Mouse (Mus musculus) thymus, postnatal 25 days (tissue): ENCODE results near the gene Nmt1.
A peak's percentile ranks its signal among the peaks of the same experiment; 100 is the strongest.

Experiments used
- DNase-seq: peaks from one replicate; pipeline ENCODE4 v3.0.0; 2022

Gene Nmt1

DNA sequence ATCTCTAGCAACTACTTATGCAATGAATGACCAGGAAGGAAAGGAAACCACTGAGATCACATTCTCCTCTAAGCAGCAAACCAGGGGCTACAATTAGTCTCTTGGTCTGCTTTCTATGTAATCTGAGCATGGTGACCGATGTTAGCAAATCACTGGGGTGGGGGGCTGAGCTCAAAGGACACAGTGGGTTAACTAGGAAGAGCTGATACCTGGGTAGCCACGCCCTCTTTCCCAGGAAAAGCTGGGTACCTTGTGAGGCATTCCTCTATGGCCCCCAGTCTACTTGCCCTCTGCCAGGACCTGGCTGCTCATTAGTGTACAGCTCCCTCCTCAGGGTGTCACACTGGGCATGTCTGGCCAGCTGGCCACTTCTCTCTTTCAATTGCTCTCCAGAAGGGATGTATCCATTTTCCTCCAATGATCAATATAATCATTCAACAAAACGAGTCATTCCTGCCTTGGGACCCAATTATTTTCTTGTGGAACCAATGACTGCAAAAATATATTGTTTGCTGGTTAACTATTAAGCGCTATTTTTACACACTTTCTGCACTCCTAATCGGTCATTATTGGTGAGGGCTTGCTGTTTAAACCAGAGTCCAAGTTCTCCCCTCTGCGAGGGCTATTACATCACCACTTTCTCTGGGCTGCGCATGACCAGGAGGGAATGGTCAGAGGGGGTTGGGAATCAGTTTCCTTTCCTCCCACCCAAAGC is 21.5 kb upstream of the Nmt1 start:
- no peak for DNase-seq

- no peak for DNase-seq
Measured at GRCm38 (mm10) chr11:103007001-103007340, 21.0 kb upstream of the Nmt1 start.

- no peak for DNase-seq
Measured at GRCm38 (mm10) chr11:103008558-103008957, 19.4 kb upstream of the Nmt1 start.

- DNase-seq: peak; percentile 39
Measured at GRCm38 (mm10) chr11:103009208-103009607, 18.8 kb upstream of the Nmt1 start.

- no peak for DNase-seq
Measured at GRCm38 (mm10) chr11:103010454-103011205, 17.4 kb upstream of the Nmt1 start.

- no peak for DNase-seq
Measured at GRCm38 (mm10) chr11:103011206-103011497, 16.8 kb upstream of the Nmt1 start.

DNA sequence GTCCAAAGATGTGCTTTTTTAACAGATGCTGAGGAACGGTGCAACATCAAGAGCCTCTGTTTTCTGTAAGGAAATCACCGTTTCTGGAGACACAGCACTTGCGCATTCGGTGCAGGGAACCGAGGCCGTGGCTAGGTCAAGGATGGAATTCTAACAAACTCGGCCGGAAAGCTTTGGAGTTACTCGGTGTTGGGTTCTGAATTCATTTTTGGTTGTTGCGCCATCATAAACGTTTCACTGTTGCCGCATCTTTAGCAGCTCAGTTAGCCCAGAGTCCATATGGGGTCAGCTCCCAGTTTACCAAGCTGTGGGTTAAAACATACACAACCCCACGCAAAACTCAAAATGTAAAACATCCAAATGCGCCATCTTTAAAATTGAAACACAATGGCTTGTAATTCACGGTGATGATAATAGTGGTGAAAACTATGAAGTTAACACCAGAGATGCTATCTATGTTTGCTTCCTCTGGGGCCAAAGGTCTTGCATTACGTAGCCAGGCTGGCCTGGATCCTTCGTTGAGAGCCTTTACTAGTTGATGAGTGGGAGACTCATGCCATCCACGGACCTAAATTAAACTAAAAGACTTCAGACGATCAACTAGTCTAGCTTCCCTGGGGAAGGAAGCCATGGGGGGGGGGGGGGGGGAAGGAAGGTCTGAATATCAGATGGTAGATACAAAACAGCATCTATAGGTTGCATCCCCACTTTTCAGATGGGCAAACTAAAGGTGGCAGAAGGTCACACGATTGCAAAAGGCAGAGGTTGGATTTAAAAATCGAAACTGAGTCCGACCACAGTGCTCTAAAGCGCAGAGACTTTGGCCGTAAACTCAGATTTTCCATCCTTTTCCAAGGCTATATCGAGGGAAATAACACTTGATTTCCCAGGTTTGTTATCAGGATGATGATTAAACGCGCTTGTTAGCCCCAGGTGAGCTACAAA is 11.8 kb upstream of the Nmt1 start:
- DNase-seq: no peak

DNA sequence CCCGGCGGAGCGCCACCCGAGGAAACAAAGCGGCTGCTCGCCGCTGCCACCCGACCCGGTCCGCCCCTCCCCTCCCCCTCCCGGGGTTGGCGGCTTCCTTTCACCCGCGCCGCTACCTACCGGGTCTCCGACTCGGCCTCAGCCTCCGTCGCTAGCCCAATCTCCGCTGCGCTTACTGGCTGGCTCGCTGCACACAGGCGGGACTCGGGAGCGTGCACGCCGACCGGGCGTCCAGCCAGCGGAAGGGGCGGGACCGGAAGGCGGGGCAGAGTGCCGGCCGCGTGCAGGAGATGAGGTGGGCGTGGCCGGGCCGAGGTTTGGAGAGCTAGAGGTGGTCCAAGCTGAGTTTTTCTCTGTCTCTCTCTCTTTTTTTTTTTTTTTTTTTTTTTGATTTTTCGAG is 11.1 kb upstream of the Nmt1 start:
- DNase-seq: peak; percentile 97

GRCm38 (mm10) chr11:103017661-103018060 is 10.3 kb upstream of the Nmt1 start:
- no peak for DNase-seq

DNA sequence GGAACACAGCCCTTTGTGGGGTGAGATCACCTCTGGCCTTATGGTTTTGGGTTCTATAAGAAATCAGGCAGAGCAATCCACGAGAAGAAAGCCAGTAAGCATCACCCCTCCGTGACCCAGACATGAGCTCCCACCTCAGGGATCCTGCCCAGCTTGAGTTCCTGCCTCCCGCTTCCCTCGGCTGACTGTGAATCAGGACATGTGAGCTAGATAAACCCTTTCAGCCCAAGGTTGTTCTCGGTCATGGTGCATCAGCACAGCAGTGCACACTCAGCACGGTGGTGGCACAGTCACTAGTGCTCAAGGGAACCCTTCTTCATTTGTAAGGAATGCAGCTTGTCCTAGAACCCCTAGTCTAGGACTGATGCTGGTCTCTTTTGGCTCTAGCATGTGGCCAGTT is 9.1 kb upstream of the Nmt1 start:
- DNase-seq: no peak

DNA sequence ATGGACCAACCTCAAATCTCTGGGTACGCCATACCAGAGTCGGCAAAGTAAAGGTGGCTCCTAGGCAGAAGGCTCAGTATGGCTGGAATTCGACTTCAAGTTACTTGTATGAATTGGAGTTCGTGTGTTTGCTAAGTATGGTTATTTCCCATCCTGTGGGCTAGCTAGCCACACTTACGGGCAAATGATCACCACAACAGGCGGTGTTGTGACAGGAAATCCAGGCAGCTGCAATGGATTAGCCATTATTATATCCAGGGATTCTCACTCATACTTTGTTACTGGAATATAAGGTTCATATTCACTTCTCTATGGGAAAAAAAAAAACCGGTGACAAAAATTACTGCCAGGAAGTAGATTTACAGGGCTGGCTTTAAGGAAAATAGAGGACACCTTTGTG is 8.7 kb upstream of the Nmt1 start:
- DNase-seq: no peak

- DNase-seq: no peak
Measured at GRCm38 (mm10) chr11:103020713-103021335, 7.2 kb upstream of the Nmt1 start.

GRCm38 (mm10) chr11:103023974-103024373 is 4.0 kb upstream of the Nmt1 start:
- no peak for DNase-seq

GRCm38 (mm10) chr11:103026901-103027300 is 1.1 kb upstream of the Nmt1 start:
- no peak for DNase-seq

DNA sequence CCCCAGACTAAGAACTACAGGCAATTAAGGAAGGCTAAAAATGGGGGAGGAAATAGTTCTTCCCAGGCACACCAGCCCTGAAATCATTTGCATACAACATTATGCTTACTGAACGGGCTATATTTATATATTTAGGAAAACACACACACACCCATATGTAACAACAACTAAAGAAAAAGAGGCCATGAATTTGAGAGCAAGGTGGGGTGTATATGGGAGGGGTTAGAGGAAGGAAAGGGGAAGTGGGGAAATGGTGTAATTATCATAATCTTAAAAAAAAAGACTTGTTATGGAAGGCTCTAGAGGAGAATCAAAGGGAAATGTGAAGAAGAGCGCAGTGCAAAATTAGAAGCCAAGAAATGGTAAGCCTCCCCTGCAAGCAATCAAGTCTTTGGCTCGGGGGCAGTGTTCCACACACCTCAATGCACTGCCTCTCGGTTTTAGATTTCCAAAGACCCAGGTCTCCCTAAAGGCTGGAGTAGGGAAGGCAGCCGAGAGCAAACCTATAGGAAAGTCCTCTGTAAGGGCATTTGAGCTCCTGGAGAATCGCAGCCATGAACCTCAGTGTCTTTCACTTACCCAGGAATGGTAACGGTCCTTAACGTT is 317 bp upstream of the Nmt1 start:
- DNase-seq: no peak

DNA sequence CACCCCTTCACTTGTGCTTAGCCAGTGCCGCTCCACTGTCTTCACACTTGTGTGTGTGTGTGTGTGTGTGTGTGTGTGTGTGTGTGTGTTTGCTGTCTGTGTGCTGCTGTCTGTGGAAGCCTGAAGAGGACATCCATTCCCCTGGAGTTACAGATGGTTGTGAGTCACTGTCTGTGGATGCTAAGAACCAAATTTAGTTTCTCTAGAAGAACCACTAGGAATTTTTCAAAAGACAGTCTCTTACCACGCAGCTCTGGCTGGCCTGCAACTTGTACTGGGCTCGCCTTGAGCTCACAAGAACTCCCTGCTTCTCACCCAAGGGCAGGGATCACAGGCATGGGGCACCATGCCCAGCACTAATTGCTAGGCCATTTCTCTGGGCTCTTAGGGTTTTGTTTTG is 5.0 kb downstream of the Nmt1 start:
- no peak for DNase-seq

DNA sequence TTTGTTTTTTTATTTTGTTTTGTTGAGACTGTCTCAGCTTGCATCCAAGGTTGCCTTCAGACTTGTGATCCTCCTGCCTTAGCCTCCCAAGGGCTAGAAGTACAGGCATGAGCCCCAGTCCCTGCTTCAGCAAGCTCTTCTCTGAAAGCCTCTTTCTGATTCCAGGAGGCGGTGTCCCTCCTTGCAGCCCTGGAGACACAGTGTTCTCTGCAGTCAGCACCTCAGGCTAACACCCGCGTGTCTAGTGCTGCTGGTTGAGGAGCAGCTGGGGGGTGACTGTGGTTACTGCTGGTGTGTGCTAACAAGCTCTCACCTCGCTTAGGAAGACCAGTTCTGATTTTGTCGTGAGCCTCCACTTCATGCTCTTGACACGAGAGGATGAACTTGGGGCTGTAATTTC is 7.0 kb downstream of the Nmt1 start:
- DNase-seq: no peak

GRCm38 (mm10) chr11:103036881-103037465 is 9.0 kb downstream of the Nmt1 start:
- no peak for DNase-seq

- no peak for DNase-seq
Measured at GRCm38 (mm10) chr11:103038037-103038436, 10.0 kb downstream of the Nmt1 start.

DNA sequence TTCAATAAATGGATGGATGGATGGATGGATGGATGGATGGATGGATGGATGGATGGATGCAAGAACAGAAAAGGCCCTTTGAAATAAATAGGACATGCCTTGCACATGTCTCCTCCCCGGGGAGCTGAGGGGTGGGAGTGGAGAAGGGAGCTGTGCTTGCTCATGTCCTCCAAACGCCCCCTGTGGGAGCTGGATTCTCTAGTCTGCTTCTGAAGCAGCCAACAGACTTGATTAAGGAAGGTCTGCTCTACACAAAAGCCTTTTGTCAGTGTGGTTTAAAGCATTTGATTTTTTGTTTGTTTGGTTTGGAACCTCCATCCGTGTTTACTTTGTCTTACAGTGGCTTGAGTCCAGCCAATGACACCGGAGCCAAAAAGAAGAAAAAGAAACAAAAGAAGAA is 14.8 kb downstream of the Nmt1 start:
- no peak for DNase-seq

DNA sequence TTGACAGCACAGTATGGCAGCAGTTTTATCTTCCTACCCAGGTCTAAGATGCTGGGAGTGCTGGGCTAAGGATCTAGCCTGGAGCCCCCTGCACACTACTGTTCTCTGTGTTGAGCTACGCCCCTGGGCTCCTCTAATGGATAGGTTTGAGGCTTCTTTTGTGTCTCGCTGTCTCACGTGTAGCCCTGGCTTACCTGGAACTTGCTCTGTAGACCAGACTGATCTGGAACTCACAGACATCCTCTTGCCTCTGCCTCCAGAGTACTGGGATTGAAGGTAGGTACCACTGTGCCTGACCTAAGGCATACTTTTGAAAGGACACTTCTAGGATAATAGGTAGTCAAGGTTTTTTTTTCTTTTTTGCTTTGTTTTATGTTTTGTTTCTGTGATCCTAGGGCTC is 16.0 kb downstream of the Nmt1 start:
- DNase-seq: no peak

DNA sequence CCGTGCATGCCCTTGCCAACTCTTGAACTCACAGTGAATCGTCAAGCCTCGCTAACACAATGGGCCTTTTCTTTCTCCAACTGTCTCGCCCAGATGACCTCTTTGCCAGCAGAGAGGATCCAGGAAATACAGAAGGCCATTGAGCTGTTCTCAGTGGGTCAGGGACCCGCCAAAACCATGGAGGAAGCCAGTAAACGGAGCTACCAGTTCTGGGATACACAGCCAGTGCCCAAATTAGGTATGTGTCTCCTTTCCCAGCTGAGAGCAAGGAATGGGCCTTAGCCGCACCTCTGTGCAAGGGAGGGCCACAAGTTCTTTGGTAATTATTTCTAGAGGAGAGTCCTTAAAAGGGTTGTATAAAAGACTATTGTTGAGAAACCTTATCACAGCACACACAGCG is 18.3 kb downstream of the Nmt1 start:
- no peak for DNase-seq

DNA sequence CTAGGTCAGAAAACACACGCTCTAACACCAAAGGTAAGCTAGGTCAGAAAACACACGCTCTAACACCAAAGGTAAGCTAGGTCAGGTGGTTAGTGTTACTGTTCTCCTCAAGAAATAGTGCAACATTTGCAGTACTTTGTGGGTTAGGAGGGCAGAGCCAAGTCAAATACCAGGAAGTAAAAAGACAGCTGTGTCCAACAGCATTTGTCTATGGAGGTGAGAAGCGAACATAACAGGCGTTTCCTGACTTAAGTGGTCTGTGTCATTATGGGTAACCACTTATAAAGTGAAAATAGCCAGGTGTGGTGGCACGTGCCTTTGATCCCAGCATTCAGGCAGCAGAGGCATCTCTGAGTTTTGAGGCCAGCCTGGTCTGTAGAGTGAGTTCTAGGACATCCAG is 21.6 kb downstream of the Nmt1 start:
- no peak for DNase-seq
